In genomic region chr7:60006262-60006661, GRCm38 (mm10) we compare ENCODE assay signal across 22 mouse cellular contexts. TPM values are rescaled to one million over a fixed set of nuclear protein-coding genes. Genes with fewer than 3 reads are reported as not detected.
"Had no signal": no experiment of that assay in that cellular context is flagged by ENCODE, and none has a peak within 500 bp of the region (broad histone marks: within the 10 kb centered on the region; RNA-seq: fewer than 3 reads in every experiment).

No protein-coding gene starts in this region.

- H3K4me1 ChIP-seq: neural tube, embryonic 12.5 days had no signal

- H3K4me3 ChIP-seq: midbrain, embryonic 10.5 days; midbrain, embryonic 12.5 days; neural tube, embryonic 12.5 days had no signal

- H3K27ac ChIP-seq: liver, embryonic 14.5 days; midbrain, embryonic 10.5 days; midbrain, embryonic 12.5 days; neural tube, embryonic 12.5 days had no signal

- H3K4me2 ChIP-seq: lung, embryonic 14.5 days; midbrain, embryonic 12.5 days; neural tube, embryonic 12.5 days had no signal

- H3K9ac ChIP-seq: liver, embryonic 14.5 days; lung, embryonic 14.5 days; midbrain, embryonic 12.5 days; neural tube, embryonic 12.5 days had no signal

- DNase-seq: lung, adult 18-20 months; lung, embryonic 14.5 days; lung, postnatal 10 days; lung, postnatal 4 days; midbrain, embryonic 14.5 days; right cerebral cortex, adult 18-20 months; right cerebral cortex, postnatal 25 days; right cerebral cortex, postnatal 4 days; spleen, adult 18-20 months; thymus, postnatal 14 days; thymus, postnatal 36 days had no signal

- H3K27me3 ChIP-seq: midbrain, embryonic 12.5 days; neural tube, embryonic 12.5 days had no signal

- H3K36me3 ChIP-seq: midbrain, embryonic 10.5 days; midbrain, embryonic 12.5 days; neural tube, embryonic 12.5 days had no signal

RNA-seq across cellular contexts. Expression of gene Gm38393, which starts 1.4 kb away (rescaled TPM):
- total RNA-seq: megakaryocyte, adult 5-6 weeks; monocyte, adult 5-6 weeks had no signal
- polyA plus RNA-seq: liver, embryonic 16.5 days had no signal

RNA-seq across cellular contexts. Expression of gene Snurf, which starts 1.4 kb away (rescaled TPM):
- total RNA-seq: megakaryocyte, adult 5-6 weeks; megakaryocyte-erythroid progenitor cell, adult 5-6 weeks; midbrain, postnatal 0 days; monocyte, adult 5-6 weeks; neutrophil, adult 5-6 weeks had no signal
- polyA plus RNA-seq: small intestine, adult 2 months had no signal
